Mouse (Mus musculus) ES-Bruce4 (cell line): ENCODE data around the gene Foxa3.

Source experiments
- EP300 ChIP-seq: IDR thresholded peaks from 2 replicates; pipeline ENCODE4 v1.6.1; 2011; ENCODE audit warnings: low read depth, low read length; ENCODE audit not compliant: insufficient read depth
- POLR2A ChIP-seq: IDR thresholded peaks from one replicate; pipeline ENCODE4 v1.8.1; 2011; ENCODE audit warnings: low read length; ENCODE audit not compliant: insufficient read depth

DNA sequence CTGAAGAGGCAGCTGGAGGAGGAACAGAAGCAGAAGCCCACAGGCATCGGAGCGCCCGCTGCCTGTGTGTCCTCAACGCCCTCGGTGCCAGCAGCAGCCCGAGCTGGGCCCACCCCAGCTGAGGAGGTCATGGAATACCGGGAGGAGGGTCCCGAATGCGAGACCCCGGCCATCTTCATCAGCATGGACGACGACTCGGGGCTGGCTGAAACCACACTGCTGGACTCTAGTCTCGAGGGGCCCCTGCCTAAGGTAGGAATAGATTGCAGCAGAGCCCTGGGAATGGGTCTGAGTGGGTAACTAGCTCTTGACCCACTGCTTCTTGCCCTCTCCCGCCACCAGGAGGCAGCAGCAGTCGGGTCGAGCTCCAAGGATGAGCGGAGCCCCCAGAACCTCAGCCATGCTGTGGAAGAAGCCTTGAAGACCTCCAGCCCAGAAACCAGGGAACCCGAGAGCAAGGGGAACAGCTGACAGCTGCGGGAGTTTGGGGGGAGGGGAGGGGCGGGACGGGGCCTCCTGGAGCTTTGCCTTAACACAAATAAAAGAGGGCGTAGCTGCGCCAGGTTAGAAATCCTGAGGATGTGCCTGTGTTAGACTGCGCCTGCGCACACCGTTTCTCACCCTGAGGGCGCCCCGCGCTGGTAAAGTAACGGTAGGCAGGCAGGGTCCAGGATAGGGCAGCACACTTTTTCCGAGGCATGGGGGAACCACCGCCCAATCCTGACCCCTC, 30.9 kb upstream of the Foxa3 start, which contains the start of gene Rsph6a:
- no peak for TF ChIP-seq EP300
- TF ChIP-seq POLR2A: no peak
